Mouse (Mus musculus): ENCODE data around the gene Ccdc124. TPM values are rescaled to one million over a fixed set of nuclear protein-coding genes. Genes with fewer than 3 reads are reported as not detected.
"Not testable (repeated sequence)": the region's sequence is repeated elsewhere in the genome, so short reads cannot be mapped to it uniquely, and the experiment has no call there.

Gene Ccdc124
- total RNA-seq, 1 experiment from 2014 or later: 52.2 TPM

GRCm38 (mm10) chr8:70895571-70896259, 22.0 kb upstream of the Ccdc124 start:
- DNase-seq: not testable (repeated sequence)

- DNase-seq: peak; percentile 14
Measured at GRCm38 (mm10) chr8:70894771-70895545, 21.2 kb upstream of the Ccdc124 start.

- peak; percentile 3 for DNase-seq
Measured at GRCm38 (mm10) chr8:70894385-70894720, 20.6 kb upstream of the Ccdc124 start.

GRCm38 (mm10) chr8:70893656-70894384, 20.1 kb upstream of the Ccdc124 start:
- peak; percentile 90 for DNase-seq

- DNase-seq: no peak
Measured at GRCm38 (mm10) chr8:70892896-70893655, 19.3 kb upstream of the Ccdc124 start.

GRCm38 (mm10) chr8:70892022-70892895, 18.5 kb upstream of the Ccdc124 start, which contains the start of gene Slc5a5:
Gene Slc5a5, minus strand, starts transcription at chr8:70892757.
- no peak for DNase-seq

- DNase-seq: no peak
Measured at GRCm38 (mm10) chr8:70891356-70891755, 17.6 kb upstream of the Ccdc124 start.

GRCm38 (mm10) chr8:70890656-70891055, 16.9 kb upstream of the Ccdc124 start:
- DNase-seq: no peak

- peak; percentile 65 for DNase-seq
Measured at GRCm38 (mm10) chr8:70887669-70888068, 13.9 kb upstream of the Ccdc124 start.

- peak; percentile 70 for DNase-seq
Measured at GRCm38 (mm10) chr8:70885612-70886011, 11.9 kb upstream of the Ccdc124 start.

GRCm38 (mm10) chr8:70884683-70885082, 10.9 kb upstream of the Ccdc124 start:
- no peak for DNase-seq

GRCm38 (mm10) chr8:70884186-70884585, 10.5 kb upstream of the Ccdc124 start:
- no peak for DNase-seq

- peak; percentile 62 for DNase-seq
Measured at GRCm38 (mm10) chr8:70880546-70880945, 6.8 kb upstream of the Ccdc124 start.

GRCm38 (mm10) chr8:70880126-70880525, 6.4 kb upstream of the Ccdc124 start:
- DNase-seq: peak; percentile 74

- DNase-seq: no peak
Measured at GRCm38 (mm10) chr8:70879500-70879899, 5.8 kb upstream of the Ccdc124 start.

GRCm38 (mm10) chr8:70878178-70878577, 4.4 kb upstream of the Ccdc124 start:
- peak; percentile 6 for DNase-seq

- DNase-seq: no peak
Measured at GRCm38 (mm10) chr8:70876382-70876781, 2.6 kb upstream of the Ccdc124 start.

- no peak for DNase-seq
Measured at GRCm38 (mm10) chr8:70874441-70874840, 706 bp upstream of the Ccdc124 start.

GRCm38 (mm10) chr8:70872643-70873363, 932 bp downstream of the Ccdc124 start:
- no peak for DNase-seq

- DNase-seq: no peak
Measured at GRCm38 (mm10) chr8:70871195-70871807, 2.4 kb downstream of the Ccdc124 start.

Measured in adrenal gland, postnatal 14 days (tissue).